Mouse (Mus musculus): Measurements from ENCODE around the gene Hydin. TPM values are rescaled to one million over a fixed set of nuclear protein-coding genes. Genes with fewer than 3 reads are reported as not detected.
A peak's percentile ranks its signal among the peaks of the same experiment; 100 is the strongest.
"Not testable (repeated sequence)": the region's sequence is repeated elsewhere in the genome, so short reads cannot be mapped to it uniquely, and the experiment has no call there.

Hydin gene
- polyA plus RNA-seq, 1 experiment, result 2.6 TPM

- WGBS, result 55% methylated on average over 15 of the region's 15 CpGs
- Histone ChIP-seq H3K4me1 (ENCODE audit: control insufficient read depth, insufficient read depth, low read length) (no peaks in the 10 kb centered on the region), H3K4me3 (replicated peaks; ENCODE audit: extremely low read depth, low read depth, low read length) (no peak overlapping the region)
- DNase-seq, result no peak
- TF ChIP-seq CTCF (IDR thresholded peaks at IDR 0.05; ENCODE audit: insufficient read depth, low read length), result no peak
- no peak for TF ChIP-seq POLR2A (IDR thresholded peaks at IDR 0.05; ENCODE audit: borderline replicate concordance, extremely low read depth, low read depth, low read length)
Measured at GRCm38 (mm10) chr8:110522985-110523384, 256.2 kb downstream of the Hydin start.

- TF ChIP-seq CTCF (IDR thresholded peaks at IDR 0.05; ENCODE audit: insufficient read depth, low read length) (no peak), POLR2A (IDR thresholded peaks at IDR 0.05; ENCODE audit: borderline replicate concordance, extremely low read depth, low read depth, low read length) (no peak)
- 23% methylated on average over 15 of the region's 15 CpGs for WGBS
- no peak for DNase-seq
- no peaks in the 10 kb centered on the region for H3K4me1 ChIP-seq (ENCODE audit: control insufficient read depth, insufficient read depth, low read length)
- no peak overlapping the region for H3K4me3 ChIP-seq (replicated peaks; ENCODE audit: extremely low read depth, low read depth, low read length)
Measured at GRCm38 (mm10) chr8:110525229-110525628, 258.5 kb downstream of the Hydin start.

- TF ChIP-seq POLR2A (IDR thresholded peaks at IDR 0.05; ENCODE audit: borderline replicate concordance, extremely low read depth, low read depth, low read length) (no peak), CTCF (IDR thresholded peaks at IDR 0.05; ENCODE audit: insufficient read depth, low read length) (no peak)
- Histone ChIP-seq H3K4me3 (replicated peaks; ENCODE audit: extremely low read depth, low read depth, low read length) (no peak overlapping the region), H3K4me1 (ENCODE audit: control insufficient read depth, insufficient read depth, low read length) (no peaks in the 10 kb centered on the region)
- DNase-seq, result no peak
- 38% methylated on average over 8 of the region's 8 CpGs for WGBS
Measured at GRCm38 (mm10) chr8:110530008-110530762, 263.4 kb downstream of the Hydin start.

- Histone ChIP-seq H3K4me1 (ENCODE audit: control insufficient read depth, insufficient read depth, low read length) (no peaks in the 10 kb centered on the region), H3K4me3 (replicated peaks; ENCODE audit: extremely low read depth, low read depth, low read length) (no peak overlapping the region)
- TF ChIP-seq POLR2A (IDR thresholded peaks at IDR 0.05; ENCODE audit: borderline replicate concordance, extremely low read depth, low read depth, low read length) (no peak), CTCF (IDR thresholded peaks at IDR 0.05; ENCODE audit: insufficient read depth, low read length) (no peak)
- DNase-seq, result no peak
- WGBS, result 75% methylated on average over 6 of the region's 6 CpGs
Measured at GRCm38 (mm10) chr8:110533781-110534180, 267.0 kb downstream of the Hydin start.

- Histone ChIP-seq H3K4me3 (replicated peaks; ENCODE audit: extremely low read depth, low read depth, low read length) (no peak overlapping the region), H3K4me1 (ENCODE audit: control insufficient read depth, insufficient read depth, low read length) (no peaks in the 10 kb centered on the region)
- 71% methylated on average over 4 of the region's 4 CpGs for WGBS
- TF ChIP-seq CTCF (IDR thresholded peaks at IDR 0.05; ENCODE audit: insufficient read depth, low read length) (no peak), POLR2A (IDR thresholded peaks at IDR 0.05; ENCODE audit: borderline replicate concordance, extremely low read depth, low read depth, low read length) (no peak)
- no peak for DNase-seq
Measured at GRCm38 (mm10) chr8:110537849-110538248, 271.1 kb downstream of the Hydin start.

GRCm38 (mm10) chr8:110550343-110550742 lies 283.6 kb downstream of the Hydin start:
- Histone ChIP-seq H3K4me3 (replicated peaks; ENCODE audit: extremely low read depth, low read depth, low read length) (no peak overlapping the region), H3K4me1 (ENCODE audit: control insufficient read depth, insufficient read depth, low read length) (no peaks in the 10 kb centered on the region)
- WGBS, result 84% methylated on average over 1 of the region's 1 CpGs
- no peak for TF ChIP-seq POLR2A (IDR thresholded peaks at IDR 0.05; ENCODE audit: borderline replicate concordance, extremely low read depth, low read depth, low read length)
- no peak for TF ChIP-seq CTCF (IDR thresholded peaks at IDR 0.05; ENCODE audit: insufficient read depth, low read length)
- DNase-seq, result no peak

- not testable (repeated sequence) for H3K4me1 ChIP-seq (ENCODE audit: control insufficient read depth, insufficient read depth, low read length); DNase-seq; H3K4me3 ChIP-seq (replicated peaks; ENCODE audit: extremely low read depth, low read depth, low read length)
Measured at GRCm38 (mm10) chr8:110552111-110552510, 285.3 kb downstream of the Hydin start.

- no peak for DNase-seq
- no peak for TF ChIP-seq CTCF (IDR thresholded peaks at IDR 0.05; ENCODE audit: insufficient read depth, low read length)
- TF ChIP-seq POLR2A (IDR thresholded peaks at IDR 0.05; ENCODE audit: borderline replicate concordance, extremely low read depth, low read depth, low read length), result no peak
- no peaks in the 10 kb centered on the region for H3K4me1 ChIP-seq (ENCODE audit: control insufficient read depth, insufficient read depth, low read length)
- no peak overlapping the region for H3K4me3 ChIP-seq (replicated peaks; ENCODE audit: extremely low read depth, low read depth, low read length)
- WGBS, result 74% methylated on average over 9 of the region's 9 CpGs
Measured at GRCm38 (mm10) chr8:110592641-110593040, 325.9 kb downstream of the Hydin start.

- DNase-seq, result no peak
- Histone ChIP-seq H3K4me3 (replicated peaks; ENCODE audit: extremely low read depth, low read depth, low read length) (no peak overlapping the region), H3K4me1 (ENCODE audit: control insufficient read depth, insufficient read depth, low read length) (no peaks in the 10 kb centered on the region)
- 63% methylated on average over 6 of the region's 6 CpGs for WGBS
- TF ChIP-seq CTCF (IDR thresholded peaks at IDR 0.05; ENCODE audit: insufficient read depth, low read length) (no peak), POLR2A (IDR thresholded peaks at IDR 0.05; ENCODE audit: borderline replicate concordance, extremely low read depth, low read depth, low read length) (no peak)
Measured at GRCm38 (mm10) chr8:110594164-110594563, 327.4 kb downstream of the Hydin start.

- Histone ChIP-seq H3K4me3 (replicated peaks; ENCODE audit: extremely low read depth, low read depth, low read length) (no peak overlapping the region), H3K4me1 (ENCODE audit: control insufficient read depth, insufficient read depth, low read length) (no peaks in the 10 kb centered on the region)
- no peak for DNase-seq
- TF ChIP-seq POLR2A (IDR thresholded peaks at IDR 0.05; ENCODE audit: borderline replicate concordance, extremely low read depth, low read depth, low read length) (no peak), CTCF (IDR thresholded peaks at IDR 0.05; ENCODE audit: insufficient read depth, low read length) (0 out of 2 replicates have a peak, but pooled peaks have one; percentile 6)
- WGBS, result 3% methylated on average over 1 of the region's 1 CpGs
Measured at GRCm38 (mm10) chr8:110604556-110604955, 337.8 kb downstream of the Hydin start.
